Mouse (Mus musculus) olfactory bulb, adult 2 months (tissue): Measurements from ENCODE around the gene Ube4a.

Experiments
- CTCF ChIP-seq: fragments of 200-500 bp; IDR thresholded peaks from 2 replicates; pipeline ENCODE4 v1.5.1; 2012; ENCODE audit warnings: low read depth, mild to moderate bottlenecking, low read length, moderate library complexity; ENCODE audit not compliant: insufficient read depth
- POLR2A ChIP-seq: fragments of 200-500 bp; IDR thresholded peaks from 2 replicates; pipeline ENCODE4 v1.6.1; 2012; ENCODE audit warnings: mild to moderate bottlenecking, low read depth, low read length, moderate library complexity; ENCODE audit not compliant: insufficient read depth

DNA sequence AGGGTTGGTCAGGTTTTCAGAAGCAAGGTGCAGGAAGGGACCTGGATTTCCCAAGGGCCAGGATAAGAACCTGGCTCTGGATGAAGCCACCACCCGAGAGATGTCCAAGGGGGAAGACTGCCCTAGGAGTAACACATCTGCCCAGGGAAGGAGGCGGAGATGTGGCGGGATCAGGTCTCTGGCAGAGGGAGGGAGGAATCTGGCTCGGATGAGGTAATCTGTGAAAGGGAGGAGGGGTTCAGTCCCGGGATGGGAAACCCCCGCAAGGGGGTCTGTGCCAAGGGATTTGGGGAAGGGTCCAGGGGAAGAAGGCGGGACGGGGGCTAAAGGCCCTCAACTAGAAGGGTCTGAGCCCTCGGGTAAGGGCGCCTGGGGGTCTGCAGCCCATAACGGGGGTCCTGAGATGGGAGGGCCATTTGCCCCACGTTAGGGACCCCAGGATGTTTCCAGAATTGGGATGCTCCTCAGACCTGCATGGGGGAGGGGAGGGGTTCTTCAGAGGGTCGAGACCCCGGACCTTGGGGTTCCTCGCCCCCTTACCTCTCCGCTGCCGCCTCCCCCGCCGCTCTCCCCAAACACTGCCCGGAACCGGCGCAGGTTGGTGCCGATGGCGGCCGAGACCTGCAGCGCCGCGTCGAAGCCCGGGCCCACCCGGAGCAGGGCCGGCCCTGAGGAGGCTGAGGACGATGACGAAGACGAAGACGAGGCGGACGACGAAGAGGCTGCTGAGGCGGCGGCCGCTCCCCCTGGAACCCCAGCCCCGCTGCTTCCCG, 84.9 kb downstream of the Ube4a start:
- TF ChIP-seq POLR2A (no peak), CTCF (no peak)
